Mouse (Mus musculus): ENCODE data around the gene Plekho2.

Gene Plekho2

GRCm38 (mm10) chr9:65529659-65530058 lies 50.2 kb downstream of the Plekho2 start:
- DNase-seq (ENCODE audit: low spot score): no peak

GRCm38 (mm10) chr9:65528417-65529038 lies 51.3 kb downstream of the Plekho2 start:
- DNase-seq (ENCODE audit: low spot score): no peak

GRCm38 (mm10) chr9:65525445-65526195 lies 54.2 kb downstream of the Plekho2 start:
- peak; percentile 75 for DNase-seq (ENCODE audit: low spot score)

GRCm38 (mm10) chr9:65523611-65524364 lies 56.1 kb downstream of the Plekho2 start:
- DNase-seq (ENCODE audit: low spot score): peak; percentile 90

- DNase-seq (ENCODE audit: low spot score): no peak
Measured at GRCm38 (mm10) chr9:65520505-65520876, 59.3 kb downstream of the Plekho2 start.

- no peak for DNase-seq (ENCODE audit: low spot score)
Measured at GRCm38 (mm10) chr9:65519807-65520504, 59.9 kb downstream of the Plekho2 start, which contains the start of gene Ankdd1a. Gene Ankdd1a (minus strand): TSS chr9:65520193.

GRCm38 (mm10) chr9:65514851-65515261 lies 65.0 kb downstream of the Plekho2 start:
- no peak for DNase-seq (ENCODE audit: low spot score)

GRCm38 (mm10) chr9:65514431-65514830 lies 65.4 kb downstream of the Plekho2 start:
- DNase-seq (ENCODE audit: low spot score): no peak

GRCm38 (mm10) chr9:65512520-65512919 lies 67.3 kb downstream of the Plekho2 start:
- no peak for DNase-seq (ENCODE audit: low spot score)

- no peak for DNase-seq (ENCODE audit: low spot score)
Measured at GRCm38 (mm10) chr9:65508449-65508848, 71.4 kb downstream of the Plekho2 start.

- DNase-seq (ENCODE audit: low spot score): no peak
Measured at GRCm38 (mm10) chr9:65502721-65503505, 76.9 kb downstream of the Plekho2 start.

All from adipocyte (in vitro differentiated cells).